Mouse (Mus musculus) cerebellum, adult (tissue): ENCODE measurements around the gene Mapk1ip1l.

Experiments used
- ATAC-seq: cut with Nextera tagmentation; 2 replicates; pipeline ENCODE4 v1.9.2; 2017; ENCODE audit warnings: mild to moderate bottlenecking, moderate library complexity, mixed read lengths; ENCODE audit not compliant: insufficient number of reproducible peaks, low FRiP score, low TSS enrichment

Gene Mapk1ip1l

GRCm38 (mm10) chr14:47297785-47298407 is at the start of gene Mapk1ip1l:
Mapk1ip1l (plus strand) TSS chr14:47298266.
- peak; percentile 94 for ATAC-seq

DNA sequence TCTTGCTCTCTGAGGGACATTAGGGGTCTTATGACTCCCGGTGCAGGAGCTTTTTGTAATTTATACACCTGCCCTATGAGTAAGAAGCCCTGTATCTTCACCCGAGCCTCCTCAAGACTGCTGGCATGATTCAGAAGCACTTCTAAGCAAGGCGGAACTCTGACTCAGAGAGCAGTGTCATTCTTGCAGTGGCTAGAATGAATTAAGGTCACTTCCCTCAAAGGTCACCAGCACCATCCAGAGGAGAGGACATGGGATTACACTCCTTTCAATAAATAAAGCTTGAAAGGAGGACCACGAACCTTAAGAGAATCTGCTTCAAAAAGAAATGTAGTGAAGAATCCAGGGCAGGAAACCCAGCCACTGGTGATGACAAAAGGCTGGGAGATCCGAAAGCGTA is 48.2 kb upstream of the Mapk1ip1l start:
- ATAC-seq: no peak

DNA sequence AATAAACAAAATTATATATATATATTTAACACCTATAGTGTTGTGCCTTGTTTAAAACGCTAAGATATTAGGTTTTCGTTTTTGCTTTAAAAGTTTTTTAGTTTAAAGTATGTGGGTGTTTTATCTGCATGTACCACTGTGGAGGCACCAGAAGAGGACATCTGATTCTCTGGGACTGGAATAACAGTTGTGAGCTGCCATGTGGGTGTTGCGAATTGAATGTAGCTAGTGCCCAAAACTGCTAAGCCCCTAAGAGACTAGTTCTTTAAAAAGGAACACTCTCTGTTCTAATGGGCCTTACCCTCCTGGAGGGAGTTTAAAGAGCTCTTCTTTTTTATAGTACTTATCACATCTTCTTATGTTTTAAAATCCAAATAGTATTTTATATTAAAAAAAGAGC is 33.2 kb upstream of the Mapk1ip1l start:
- ATAC-seq: no peak

DNA sequence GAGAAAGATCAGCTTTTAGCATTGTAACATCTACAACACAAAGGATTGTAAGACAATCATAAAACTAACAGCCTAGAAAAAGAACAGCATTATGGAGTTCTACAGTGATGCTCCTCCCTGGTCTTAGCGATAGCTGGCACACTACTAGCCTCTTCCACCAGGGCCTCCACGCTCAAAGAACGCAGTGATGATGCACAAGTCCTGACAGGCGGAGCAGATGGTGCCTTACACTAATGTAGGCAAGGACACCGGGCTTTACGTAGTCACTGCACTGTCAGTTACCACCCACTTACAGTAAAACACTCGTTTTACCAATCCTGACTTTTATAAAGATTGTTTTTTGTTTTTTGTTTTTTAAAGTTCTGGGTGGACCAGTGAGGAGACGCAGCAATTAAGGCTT is 32.2 kb upstream of the Mapk1ip1l start:
- ATAC-seq: no peak

GRCm38 (mm10) chr14:47269056-47269455 is 29.0 kb upstream of the Mapk1ip1l start:
- ATAC-seq: no peak

GRCm38 (mm10) chr14:47269706-47270105 is 28.4 kb upstream of the Mapk1ip1l start:
- no peak for ATAC-seq

DNA sequence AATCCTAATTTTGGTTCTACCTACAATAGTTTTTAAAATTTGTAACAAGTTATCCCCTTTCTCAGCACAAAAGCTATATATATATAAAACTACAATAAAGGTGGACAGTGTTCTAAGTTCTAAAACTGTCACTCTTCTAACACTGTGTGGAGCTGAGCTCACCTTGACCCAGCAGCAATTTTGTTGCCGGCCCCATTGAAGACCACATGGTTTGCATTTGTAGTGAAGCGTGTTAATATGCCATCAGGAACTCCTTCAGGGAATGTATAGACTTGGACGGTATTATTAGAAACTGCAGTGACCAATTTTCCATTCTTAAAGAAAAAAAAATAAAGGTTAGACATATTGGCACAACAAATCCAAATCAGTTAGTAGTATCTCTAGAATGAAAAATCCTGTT is 24.3 kb upstream of the Mapk1ip1l start:
- no peak for ATAC-seq

- no peak for ATAC-seq
Measured at GRCm38 (mm10) chr14:47275417-47275816, 22.6 kb upstream of the Mapk1ip1l start.

DNA sequence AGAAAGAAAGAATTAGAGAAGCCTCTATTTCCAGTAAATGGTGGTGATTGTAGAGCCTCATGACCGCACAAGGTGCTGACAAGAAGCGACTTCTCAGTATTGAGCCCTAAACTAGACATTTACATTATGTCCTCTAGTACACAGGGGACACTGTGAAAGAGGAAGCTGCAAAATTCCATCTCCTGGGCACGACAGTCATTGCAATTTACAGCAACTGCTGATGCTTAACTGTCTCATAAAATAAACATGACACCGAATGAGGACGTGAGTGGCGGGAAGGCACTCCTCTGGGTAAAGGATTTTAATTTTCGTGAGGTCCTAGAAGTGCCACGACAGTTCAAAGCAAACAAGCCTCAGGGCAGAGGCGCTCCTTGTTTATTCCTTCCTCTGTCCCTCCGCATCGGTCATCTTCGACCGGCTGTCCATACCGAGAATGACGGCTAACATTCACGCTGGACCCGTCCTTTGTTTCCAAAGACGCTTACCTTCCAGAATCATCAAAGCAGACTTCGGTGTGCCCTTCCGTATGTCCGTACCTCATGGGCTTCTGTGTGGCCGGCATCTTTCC is 21.9 kb upstream of the Mapk1ip1l start:
- peak; percentile 23; the same call in 1 of the 2 replicates for ATAC-seq

DNA sequence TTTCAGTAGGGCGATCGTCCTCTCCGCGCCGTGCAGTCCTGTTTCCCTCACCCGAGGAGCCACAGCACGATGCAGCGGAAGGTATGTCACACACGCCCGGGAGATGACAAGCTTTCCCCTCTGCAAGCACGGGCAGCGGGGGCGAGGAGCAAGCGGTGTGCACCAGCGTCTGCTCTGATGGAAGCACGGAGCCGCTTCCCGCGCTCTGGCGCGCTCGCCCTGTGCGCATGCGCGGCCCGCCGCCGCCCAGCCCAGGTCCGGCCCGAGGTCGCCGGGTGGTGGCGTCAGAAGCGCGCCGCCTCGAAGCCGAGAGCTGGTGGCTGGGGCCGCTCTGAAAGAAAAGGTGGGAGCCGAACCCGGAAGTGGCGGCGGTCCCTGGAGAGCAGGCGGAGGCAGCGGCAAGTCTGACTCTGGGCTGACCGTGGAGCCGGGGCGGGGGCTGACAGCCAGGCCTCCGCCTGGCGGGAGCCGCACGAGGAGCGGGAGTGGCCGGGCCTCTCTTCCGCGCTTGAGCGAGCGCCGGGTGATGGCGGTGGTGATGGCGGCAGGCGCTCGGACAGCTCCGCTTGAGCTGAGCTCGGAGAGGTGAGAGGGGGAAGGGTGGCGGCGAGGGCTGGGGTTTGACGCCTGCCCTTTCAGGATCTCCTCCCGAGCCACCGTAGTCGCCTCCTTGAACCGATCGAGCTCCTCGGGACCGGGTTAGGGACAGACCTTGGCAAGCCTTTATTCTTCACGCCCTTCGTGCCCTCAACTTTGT is 21.3 kb upstream of the Mapk1ip1l start, which contains the start of the genes Wdhd1 and Socs4:
TSS of gene Wdhd1 (minus strand) at position 221 of the 757 bp plus-strand sequence.
TSS of gene Socs4 (plus strand) at position 295 of the 757 bp plus-strand sequence.
- peak; percentile 97 for ATAC-seq

DNA sequence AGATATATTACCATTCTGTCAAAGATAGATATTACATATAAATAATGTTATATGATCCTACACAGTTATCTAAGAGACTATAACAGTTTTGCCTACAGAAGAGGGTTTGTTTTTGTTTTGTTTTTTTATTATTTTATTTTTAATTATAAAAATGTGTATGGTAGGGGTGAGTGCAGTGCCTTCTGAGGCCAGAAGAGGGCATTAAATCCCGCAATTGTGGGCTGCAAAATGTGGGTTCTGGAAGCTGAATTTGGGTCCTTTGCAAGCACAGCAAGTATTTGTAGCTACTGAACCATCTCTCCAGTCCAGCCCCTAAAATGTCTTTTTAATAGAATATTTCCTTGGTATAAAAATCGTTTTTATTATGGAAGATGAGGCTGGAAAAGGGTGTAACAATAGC is 19.0 kb upstream of the Mapk1ip1l start:
- ATAC-seq: no peak

- no peak for ATAC-seq
Measured at GRCm38 (mm10) chr14:47281535-47281934, 16.5 kb upstream of the Mapk1ip1l start.

GRCm38 (mm10) chr14:47283568-47283967 is 14.5 kb upstream of the Mapk1ip1l start:
- ATAC-seq: no peak

DNA sequence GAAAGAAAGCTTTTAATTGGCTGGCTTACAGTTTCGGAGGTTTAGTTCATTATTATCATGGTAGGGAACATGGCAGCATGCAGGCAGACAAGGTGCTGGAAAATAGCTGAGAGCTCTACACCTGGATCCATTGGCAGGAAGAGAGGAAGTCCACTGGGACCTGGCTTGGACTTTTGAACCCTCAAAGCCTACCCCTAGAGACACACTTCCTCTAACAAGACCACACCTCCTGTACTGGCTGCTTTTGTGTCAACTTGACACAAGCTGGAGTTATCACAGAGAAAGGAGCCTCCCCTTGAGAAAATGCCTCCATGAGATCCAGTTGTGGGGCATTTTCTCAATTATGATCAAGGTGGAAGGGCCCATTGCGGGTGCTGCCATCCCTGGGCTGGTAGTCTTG is 12.8 kb upstream of the Mapk1ip1l start:
- no peak for ATAC-seq

- ATAC-seq: no peak
Measured at GRCm38 (mm10) chr14:47286215-47286614, 11.9 kb upstream of the Mapk1ip1l start.

- ATAC-seq: no peak
Measured at GRCm38 (mm10) chr14:47287021-47287420, 11.0 kb upstream of the Mapk1ip1l start.

GRCm38 (mm10) chr14:47291772-47292171 is 6.3 kb upstream of the Mapk1ip1l start:
- no peak for ATAC-seq

DNA sequence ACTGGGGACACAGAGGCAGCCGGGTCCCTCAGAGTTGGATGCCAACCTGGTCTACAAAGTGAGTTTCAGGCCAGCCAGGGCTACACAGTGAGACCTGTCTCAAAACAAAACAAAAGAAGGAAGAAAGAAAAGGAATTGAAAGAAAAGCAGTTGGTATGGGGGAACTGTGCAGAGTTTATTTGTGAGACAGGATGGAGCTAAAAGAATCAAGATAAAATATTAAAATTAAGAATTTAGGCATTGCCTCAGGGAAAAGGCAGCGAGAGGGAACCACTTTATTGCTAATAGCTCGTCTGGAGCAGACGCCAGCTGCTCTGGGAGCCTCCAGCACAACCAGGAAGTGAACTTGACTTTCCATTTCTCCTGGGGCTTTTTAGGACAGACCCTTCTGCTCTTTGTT is 3.9 kb upstream of the Mapk1ip1l start:
- no peak for ATAC-seq

DNA sequence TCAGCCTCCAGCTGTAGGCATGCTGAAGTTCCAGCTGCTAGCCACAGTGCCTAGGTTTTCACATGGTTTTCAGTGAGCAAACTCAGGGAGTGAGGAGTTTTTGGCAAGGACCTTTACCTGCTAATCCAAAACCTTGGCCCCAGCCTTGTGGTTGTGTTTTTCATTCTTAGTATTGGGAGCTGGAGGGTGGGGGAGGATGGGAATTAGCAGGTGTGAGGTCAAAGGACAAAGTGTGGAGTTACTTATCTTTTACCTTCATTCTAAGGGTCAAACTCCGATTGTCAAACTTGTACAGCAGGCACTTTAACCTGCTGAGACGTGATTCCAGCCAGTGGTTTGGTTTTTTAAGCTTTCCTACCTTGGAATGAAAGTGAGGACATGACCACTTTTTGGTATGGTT is 1.8 kb upstream of the Mapk1ip1l start:
- ATAC-seq: no peak

DNA sequence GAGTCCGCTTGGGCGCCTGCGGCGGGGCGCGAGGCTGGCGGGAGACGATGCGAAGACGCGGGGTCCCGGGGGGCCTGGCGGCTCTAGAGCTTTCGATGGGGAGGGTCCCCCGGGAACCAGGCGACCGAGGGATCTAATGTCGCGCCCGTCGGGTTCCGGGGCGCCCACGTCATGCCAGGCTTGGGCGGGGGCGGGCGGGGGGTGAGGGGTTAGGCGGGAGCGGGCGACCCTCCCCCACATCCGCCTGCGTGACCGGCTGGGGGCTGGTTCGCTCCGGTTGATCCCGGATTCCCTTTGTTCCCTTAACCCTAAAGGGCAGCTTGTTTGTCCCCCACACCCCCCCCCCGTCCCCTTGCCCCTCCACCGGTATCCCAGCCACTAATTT is 334 bp downstream of the Mapk1ip1l start:
- no peak for ATAC-seq

GRCm38 (mm10) chr14:47298819-47299261 is 774 bp downstream of the Mapk1ip1l start:
- ATAC-seq: no peak
